Mouse (Mus musculus): Measurements from ENCODE around the gene Sirt4. TPM values are rescaled to one million over a fixed set of nuclear protein-coding genes. Genes with fewer than 3 reads are reported as not detected.

Gene Sirt4
- polyA plus RNA-seq, 1 experiment from 2014 or later: 7.5 TPM

- H3K4me2 ChIP-seq: peak overlapping the region; percentile 51
- no peaks in the 10 kb centered on the region for H3K9me3 ChIP-seq (replicated peaks)
- peak overlapping the region; percentile 4; the same call in 1 of the 2 replicates for H3K4me3 ChIP-seq
- 4% methylated on average over 40 of the region's 43 CpGs for WGBS (ENCODE audit: insufficient replicate concordance)
- H3K9ac ChIP-seq: no peak overlapping the region; the same call in 1 of the 2 replicates
- H3K27me3 ChIP-seq (replicated peaks): peaks cover 88% of the 10 kb centered on the region
- H3K27ac ChIP-seq: no peak overlapping the region
- no peak for ATAC-seq
- H3K36me3 ChIP-seq: no peaks in the 10 kb centered on the region
- H3K4me1 ChIP-seq: peaks cover 10% of the 10 kb centered on the region; the same call in 1 of the 2 replicates
These were observed 48.0 kb downstream of the Sirt4 start for GRCm38 (mm10) chr5:115436421-115437124.

- 37% methylated on average over 8 of the region's 8 CpGs for WGBS (ENCODE audit: insufficient replicate concordance)
- no peak overlapping the region for H3K27ac ChIP-seq
- no peak for ATAC-seq
- peaks cover 10% of the 10 kb centered on the region; the same call in 1 of the 2 replicates for H3K4me1 ChIP-seq
- no peak overlapping the region for H3K9ac ChIP-seq
- H3K27me3 ChIP-seq (replicated peaks): peaks cover 95% of the 10 kb centered on the region
- no peak overlapping the region for H3K4me3 ChIP-seq
- no peaks in the 10 kb centered on the region for H3K9me3 ChIP-seq (replicated peaks)
- peak overlapping the region; percentile 51 for H3K4me2 ChIP-seq
- H3K36me3 ChIP-seq: no peaks in the 10 kb centered on the region
These were observed 48.7 kb downstream of the Sirt4 start for GRCm38 (mm10) chr5:115435755-115436379.

GRCm38 (mm10) chr5:115434853-115435754 is 49.4 kb downstream of the Sirt4 start:
- H3K27ac ChIP-seq: no peak overlapping the region
- WGBS (ENCODE audit: insufficient replicate concordance): 50% methylated on average over 15 of the region's 15 CpGs
- H3K9ac ChIP-seq: no peak overlapping the region
- H3K36me3 ChIP-seq: no peaks in the 10 kb centered on the region
- no peaks in the 10 kb centered on the region for H3K9me3 ChIP-seq (replicated peaks)
- peaks cover 98% of the 10 kb centered on the region for H3K27me3 ChIP-seq (replicated peaks)
- H3K4me1 ChIP-seq: peaks cover 10% of the 10 kb centered on the region; the same call in 1 of the 2 replicates
- no peak overlapping the region for H3K4me3 ChIP-seq
- no peak for ATAC-seq
- no peak overlapping the region for H3K4me2 ChIP-seq

- no peak for ATAC-seq
- Histone ChIP-seq H3K4me2 (no peak overlapping the region), H3K27me3 (replicated peaks) (peaks cover 99% of the 10 kb centered on the region), H3K27ac (no peak overlapping the region), H3K4me3 (no peak overlapping the region), H3K9ac (no peak overlapping the region), H3K36me3 (no peaks in the 10 kb centered on the region), H3K4me1 (peaks cover 15% of the 10 kb centered on the region; the same call in 1 of the 2 replicates), H3K9me3 (replicated peaks) (no peaks in the 10 kb centered on the region)
- 58% methylated on average over 11 of the region's 11 CpGs for WGBS (ENCODE audit: insufficient replicate concordance)
These were observed 50.2 kb downstream of the Sirt4 start for GRCm38 (mm10) chr5:115434280-115434852.

GRCm38 (mm10) chr5:115433191-115433590 is 51.3 kb downstream of the Sirt4 start:
- Histone ChIP-seq H3K4me3 (no peak overlapping the region), H3K9ac (no peak overlapping the region), H3K27me3 (replicated peaks) (peaks cover 100% of the 10 kb centered on the region), H3K27ac (no peak overlapping the region), H3K4me1 (peaks cover 15% of the 10 kb centered on the region; the same call in 1 of the 2 replicates), H3K36me3 (no peaks in the 10 kb centered on the region), H3K9me3 (replicated peaks) (no peaks in the 10 kb centered on the region), H3K4me2 (no peak overlapping the region)
- 65% methylated on average over 8 of the region's 8 CpGs for WGBS (ENCODE audit: insufficient replicate concordance)
- no peak for ATAC-seq

- H3K27me3 ChIP-seq (replicated peaks): peaks cover 100% of the 10 kb centered on the region
- H3K4me2 ChIP-seq: no peak overlapping the region
- H3K4me1 ChIP-seq: peaks cover 15% of the 10 kb centered on the region; the same call in 1 of the 2 replicates
- ATAC-seq: no peak
- no peaks in the 10 kb centered on the region for H3K9me3 ChIP-seq (replicated peaks)
- 71% methylated on average over 11 of the region's 11 CpGs for WGBS (ENCODE audit: insufficient replicate concordance)
- H3K27ac ChIP-seq: no peak overlapping the region
- H3K9ac ChIP-seq: no peak overlapping the region
- no peaks in the 10 kb centered on the region for H3K36me3 ChIP-seq
- no peak overlapping the region for H3K4me3 ChIP-seq
These were observed 52.1 kb downstream of the Sirt4 start for GRCm38 (mm10) chr5:115432395-115432794.

- no peak overlapping the region for H3K4me2 ChIP-seq
- ATAC-seq: no peak
- H3K9ac ChIP-seq: no peak overlapping the region
- H3K4me1 ChIP-seq: peaks cover 14% of the 10 kb centered on the region; the same call in 1 of the 2 replicates
- no peaks in the 10 kb centered on the region for H3K36me3 ChIP-seq
- peaks cover 100% of the 10 kb centered on the region for H3K27me3 ChIP-seq (replicated peaks)
- H3K9me3 ChIP-seq (replicated peaks): no peaks in the 10 kb centered on the region
- no peak overlapping the region for H3K27ac ChIP-seq
- no peak overlapping the region for H3K4me3 ChIP-seq
- WGBS (ENCODE audit: insufficient replicate concordance): 8% methylated on average over 7 of the region's 7 CpGs
These were observed 52.6 kb downstream of the Sirt4 start for GRCm38 (mm10) chr5:115431898-115432259.

- 4% methylated on average over 14 of the region's 14 CpGs for WGBS (ENCODE audit: insufficient replicate concordance)
- H3K9me3 ChIP-seq (replicated peaks): no peaks in the 10 kb centered on the region
- peaks cover 8% of the 10 kb centered on the region; the same call in 1 of the 2 replicates for H3K4me1 ChIP-seq
- peak overlapping the region; percentile 57; the same call in 1 of the 2 replicates for H3K4me3 ChIP-seq
- no peak for ATAC-seq
- H3K27me3 ChIP-seq (replicated peaks): peaks cover 100% of the 10 kb centered on the region
- H3K27ac ChIP-seq: no peak overlapping the region
- no peak overlapping the region for H3K9ac ChIP-seq
- no peaks in the 10 kb centered on the region for H3K36me3 ChIP-seq
- peak overlapping the region; percentile 66 for H3K4me2 ChIP-seq
These were observed 53.2 kb downstream of the Sirt4 start for GRCm38 (mm10) chr5:115431061-115431897.

- peak overlapping the region; percentile 57 for H3K4me3 ChIP-seq
- no peaks in the 10 kb centered on the region for H3K9me3 ChIP-seq (replicated peaks)
- no peak for ATAC-seq
- H3K4me1 ChIP-seq: 0 out of 2 replicates have a peak, but pooled peaks cover 5% of the 10 kb centered on the region
- no peaks in the 10 kb centered on the region for H3K36me3 ChIP-seq
- 1% methylated on average over 52 of the region's 73 CpGs for WGBS (ENCODE audit: insufficient replicate concordance)
- no peak overlapping the region for H3K27ac ChIP-seq
- H3K27me3 ChIP-seq (replicated peaks): peaks cover 100% of the 10 kb centered on the region
- peak overlapping the region; percentile 58 for H3K9ac ChIP-seq
- H3K4me2 ChIP-seq: peak overlapping the region; percentile 66
These were observed 54.2 kb downstream of the Sirt4 start for GRCm38 (mm10) chr5:115430187-115430960.

All from liver, embryonic 12.5 days (tissue).